Mouse (Mus musculus) liver, embryonic 11.5 days (tissue): ENCODE measurements around the gene Telo2. TPM values are rescaled to one million over a fixed set of nuclear protein-coding genes. Genes with fewer than 3 reads are reported as not detected.

ENCODE experiments used
- ATAC-seq: fragments of 200-750 bp; cut with Nextera tagmentation; replicated peaks from 2 replicates; pipeline ENCODE4 v1.8.0; 2017; ENCODE audit warnings: moderate number of reproducible peaks, mild to moderate bottlenecking, moderate TSS enrichment, moderate library complexity; ENCODE audit not compliant: low FRiP score
- DNase-seq: peaks from one replicate; pipeline ENCODE4 v3.0.0-alpha.2; 2017; ENCODE audit warnings: low spot score
- H3K27ac ChIP-seq: fragments of 300-500 bp; sonication (generic); 2 replicates; pipeline ENCODE4 v1.5.1; 2014; ENCODE audit warnings: mild to moderate bottlenecking, low read depth, low read length, control low read depth
- H3K27me3 ChIP-seq: fragments of 300-500 bp; sonication (generic); replicated peaks from 2 replicates; pipeline ENCODE4 v1.6.1; 2014; ENCODE audit warnings: low read length, mixed read lengths; ENCODE audit not compliant: control insufficient read depth, insufficient read depth
- H3K36me3 ChIP-seq: fragments of 300-500 bp; sonication (generic); 2 replicates; pipeline ENCODE4 v1.6.1; 2014; ENCODE audit warnings: mild to moderate bottlenecking, low read length, moderate library complexity, mixed read lengths; ENCODE audit not compliant: control insufficient read depth, insufficient read depth
- H3K4me1 ChIP-seq: fragments of 300-500 bp; sonication (generic); replicated peaks from 2 replicates; pipeline ENCODE4 v1.6.1; 2014; ENCODE audit warnings: low read length, mixed read lengths; ENCODE audit not compliant: control insufficient read depth, insufficient read depth
- H3K4me2 ChIP-seq: fragments of 300-500 bp; sonication (generic); 2 replicates; pipeline ENCODE4 v1.6.1; 2014; ENCODE audit warnings: mild to moderate bottlenecking, control low read depth, moderate library complexity
- H3K4me3 ChIP-seq: fragments of 300-500 bp; sonication (generic); 2 replicates; pipeline ENCODE4 v1.5.1; 2014; ENCODE audit warnings: low read depth, low read length, control low read depth
- H3K9ac ChIP-seq: fragments of 300-500 bp; sonication (generic); 2 replicates; pipeline ENCODE4 v1.6.1; 2014; ENCODE audit warnings: low read depth, low read length, control low read depth
- H3K9me3 ChIP-seq: fragments of 300-500 bp; sonication (generic); 2 replicates; pipeline ENCODE4 v1.6.1; 2016; ENCODE audit warnings: low read length, inconsistent platforms, mixed read lengths; ENCODE audit not compliant: control insufficient read depth
- WGBS: fragments of 180-500 bp; shearing (Covaris S2); extraction: QIAGEN DNeasy Blood & Tissue Kit; methylation state at CpG from one replicate; pipeline ENCODE4 v1.1.7; 2014; 5-methylcytosine and 5-hydroxymethylcytosine counted together
- polyA plus RNA-seq: library from polyadenylated mRNA; unstranded; fragments of >200 nt; fragmentation: Nextera tagmentation; extraction: Ambion mirVana; gene quantifications from 2 replicates; pipeline ENCODE4 v1.2.1, GENCODE M21; 2014

Gene Telo2
- polyA plus RNA-seq, 1 experiment from 2014 or later = 49.6 TPM

DNA sequence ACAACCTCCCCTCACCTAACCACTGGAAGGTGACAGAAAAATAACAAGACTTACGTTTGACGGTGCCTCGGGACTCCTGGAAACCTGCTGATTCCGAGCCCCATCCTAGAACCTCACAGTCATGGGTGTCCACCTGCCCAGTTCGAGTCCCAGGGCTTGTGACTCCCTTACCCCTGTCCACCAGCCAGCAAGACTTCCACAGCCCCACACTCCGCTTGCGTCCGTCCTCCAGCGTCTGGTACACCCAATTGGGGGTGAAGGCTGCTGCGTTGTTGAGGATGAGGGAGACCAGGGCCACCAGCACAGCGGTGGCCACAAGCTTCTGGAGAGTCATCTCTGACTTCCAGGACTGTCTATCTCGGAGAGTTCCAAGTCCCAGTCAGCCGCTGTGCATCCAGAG, 35.6 kb downstream of the Telo2 start:
- DNase-seq (no peak), ATAC-seq (no peak)
- H3K4me1 ChIP-seq = peaks cover 13% of the 10 kb centered on the region
- peak overlapping the region; percentile 74 for H3K27ac ChIP-seq
- H3K36me3 ChIP-seq = no peaks in the 10 kb centered on the region; the same call in 1 of the 2 replicates
- 78% methylated on average over 13 of the region's 13 CpGs for WGBS
- no peaks in the 10 kb centered on the region for H3K9me3 ChIP-seq
- peak overlapping the region; percentile 33 for H3K4me3 ChIP-seq
- H3K4me2 ChIP-seq = peak overlapping the region; percentile 6
- peak overlapping the region; percentile 21; the same call in 1 of the 2 replicates for H3K9ac ChIP-seq
- H3K27me3 ChIP-seq = no peaks in the 10 kb centered on the region

DNA sequence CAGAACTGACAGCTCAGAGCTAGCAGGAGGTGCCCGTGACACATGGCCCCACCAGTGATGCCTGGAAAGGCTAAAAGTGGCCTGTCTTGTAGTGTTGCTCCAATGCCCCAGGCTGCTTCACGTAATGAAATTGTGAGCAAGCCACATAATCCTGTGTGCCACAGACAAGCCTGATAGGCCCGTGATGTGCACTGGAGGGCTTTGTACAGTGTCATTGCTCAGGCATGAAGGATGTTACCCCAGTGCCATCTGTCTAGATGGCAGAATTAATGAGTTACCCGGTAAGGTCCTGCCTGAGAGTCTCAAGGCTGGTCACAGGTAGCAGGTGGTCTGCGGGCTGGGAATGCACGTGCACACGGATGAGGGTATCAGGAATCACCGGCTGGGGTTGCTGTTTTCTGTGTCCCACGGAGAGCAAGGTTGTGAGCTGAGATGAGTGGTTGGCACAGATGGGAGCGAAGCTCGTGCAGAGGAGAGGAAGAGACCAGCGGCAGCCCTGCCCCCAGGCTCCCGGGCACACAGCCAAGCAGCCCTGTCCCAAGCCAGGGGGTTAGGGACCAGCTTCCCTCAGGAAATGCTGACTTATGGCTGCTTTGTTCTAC, 37.9 kb downstream of the Telo2 start:
- Histone ChIP-seq H3K4me1 (peaks cover 7% of the 10 kb centered on the region), H3K9me3 (no peaks in the 10 kb centered on the region), H3K27me3 (no peaks in the 10 kb centered on the region), H3K9ac (no peak overlapping the region), H3K4me2 (peak overlapping the region; percentile 30), H3K27ac (0 out of 2 replicates have a peak overlapping the region, but pooled peaks have one; percentile 32), H3K36me3 (no peaks in the 10 kb centered on the region; the same call in 1 of the 2 replicates), H3K4me3 (no peak overlapping the region)
- WGBS = 80% methylated on average over 13 of the region's 13 CpGs
- DNase-seq (no peak), ATAC-seq (no peak)

GRCm38 (mm10) chr17:25076906-25077305, 38.9 kb downstream of the Telo2 start:
- no peak overlapping the region for H3K9ac ChIP-seq
- H3K36me3 ChIP-seq = no peaks in the 10 kb centered on the region; the same call in 1 of the 2 replicates
- no peak overlapping the region for H3K27ac ChIP-seq
- no peak overlapping the region for H3K4me2 ChIP-seq
- ATAC-seq = no peak
- H3K4me3 ChIP-seq = no peak overlapping the region
- no peak for DNase-seq
- peaks cover 3% of the 10 kb centered on the region for H3K4me1 ChIP-seq
- no peaks in the 10 kb centered on the region for H3K9me3 ChIP-seq
- no peaks in the 10 kb centered on the region for H3K27me3 ChIP-seq
- 91% methylated on average over 4 of the region's 4 CpGs for WGBS

- peaks cover 6% of the 10 kb centered on the region for H3K4me1 ChIP-seq
- ATAC-seq = no peak
- no peak for DNase-seq
- no peaks in the 10 kb centered on the region for H3K27me3 ChIP-seq
- no peak overlapping the region for H3K4me3 ChIP-seq
- 47% methylated on average over 2 of the region's 2 CpGs for WGBS
- no peaks in the 10 kb centered on the region for H3K36me3 ChIP-seq
- H3K4me2 ChIP-seq = no peak overlapping the region
- H3K9me3 ChIP-seq = no peaks in the 10 kb centered on the region
- peak overlapping the region; percentile 56 for H3K27ac ChIP-seq
- H3K9ac ChIP-seq = no peak overlapping the region
Observed at GRCm38 (mm10) chr17:25068690-25069089, 47.1 kb downstream of the Telo2 start.

GRCm38 (mm10) chr17:25067442-25067851, 48.3 kb downstream of the Telo2 start:
- Histone ChIP-seq H3K4me3 (no peak overlapping the region), H3K27me3 (no peaks in the 10 kb centered on the region), H3K9me3 (no peaks in the 10 kb centered on the region), H3K27ac (no peak overlapping the region), H3K9ac (no peak overlapping the region), H3K4me1 (peaks cover 6% of the 10 kb centered on the region), H3K4me2 (no peak overlapping the region), H3K36me3 (no peaks in the 10 kb centered on the region)
- no peak for ATAC-seq
- DNase-seq = no peak
- 50% methylated on average over 8 of the region's 8 CpGs for WGBS

GRCm38 (mm10) chr17:25066595-25066994, 49.2 kb downstream of the Telo2 start:
- H3K27ac ChIP-seq = peak overlapping the region; percentile 36; the same call in 1 of the 2 replicates
- no peak for ATAC-seq

DNA sequence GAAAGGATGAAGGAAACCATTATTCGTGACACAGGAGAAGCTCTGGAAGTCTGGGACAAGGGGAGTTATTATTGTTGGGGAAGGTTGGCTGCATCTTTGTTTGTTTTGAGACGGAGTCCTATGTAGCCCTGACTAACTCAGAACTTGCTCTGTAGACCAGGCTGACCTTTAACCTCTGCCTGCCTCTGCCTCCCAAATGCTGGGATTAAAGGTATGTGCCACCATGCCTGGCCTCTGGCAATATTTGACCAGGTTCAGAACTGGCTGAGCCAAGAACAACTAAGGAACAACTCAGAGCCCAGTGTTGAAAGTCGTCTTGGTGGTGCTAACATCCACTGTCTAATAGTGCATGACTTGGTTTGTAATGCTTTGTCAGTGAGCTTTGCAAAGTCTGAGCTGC, 50.6 kb downstream of the Telo2 start:
- H3K4me3 ChIP-seq = no peak overlapping the region
- DNase-seq (no peak), ATAC-seq (no peak)
- H3K9me3 ChIP-seq = no peaks in the 10 kb centered on the region
- H3K9ac ChIP-seq = no peak overlapping the region
- WGBS = 74% methylated on average over 3 of the region's 3 CpGs
- peaks cover 6% of the 10 kb centered on the region for H3K4me1 ChIP-seq
- no peak overlapping the region for H3K4me2 ChIP-seq
- no peaks in the 10 kb centered on the region; the same call in 1 of the 2 replicates for H3K36me3 ChIP-seq
- H3K27ac ChIP-seq = no peak overlapping the region
- no peaks in the 10 kb centered on the region for H3K27me3 ChIP-seq

More at GRCm38 (mm10) chr17:25066595-25066994, 49.2 kb downstream of the Telo2 start:
- Histone ChIP-seq H3K36me3 (no peaks in the 10 kb centered on the region; the same call in 1 of the 2 replicates), H3K4me3 (no peak overlapping the region), H3K9me3 (no peaks in the 10 kb centered on the region), H3K4me1 (peaks cover 6% of the 10 kb centered on the region), H3K9ac (no peak overlapping the region), H3K27me3 (no peaks in the 10 kb centered on the region), H3K4me2 (no peak overlapping the region)
- no peak for DNase-seq
- WGBS = 91% methylated on average over 7 of the region's 7 CpGs

DNA sequence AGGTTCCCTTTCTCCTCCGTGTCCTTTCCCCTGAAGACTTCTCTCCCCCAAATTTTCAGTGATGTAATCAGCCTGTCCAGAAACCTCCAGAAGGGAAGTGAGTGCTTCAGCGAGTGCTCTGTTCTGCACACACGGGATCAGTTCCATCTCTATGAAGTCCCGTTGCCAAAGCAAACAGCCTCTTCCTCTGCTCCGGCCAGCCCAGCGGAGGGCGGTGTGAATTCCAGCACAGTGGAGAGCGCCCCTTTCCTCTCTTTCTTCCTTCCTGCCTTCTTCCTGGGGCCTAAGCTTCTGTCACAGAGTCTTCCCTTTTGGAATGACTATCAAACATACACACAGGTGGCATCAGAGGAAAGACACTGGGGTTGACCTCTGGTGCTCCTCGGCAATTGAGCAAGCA, 51.4 kb downstream of the Telo2 start:
- Histone ChIP-seq H3K4me1 (peaks cover 6% of the 10 kb centered on the region), H3K9me3 (no peaks in the 10 kb centered on the region), H3K27ac (no peak overlapping the region), H3K9ac (no peak overlapping the region), H3K4me3 (no peak overlapping the region), H3K27me3 (no peaks in the 10 kb centered on the region), H3K4me2 (no peak overlapping the region), H3K36me3 (no peaks in the 10 kb centered on the region; the same call in 1 of the 2 replicates)
- ATAC-seq (no peak), DNase-seq (no peak)
- WGBS = 60% methylated on average over 9 of the region's 9 CpGs

DNA sequence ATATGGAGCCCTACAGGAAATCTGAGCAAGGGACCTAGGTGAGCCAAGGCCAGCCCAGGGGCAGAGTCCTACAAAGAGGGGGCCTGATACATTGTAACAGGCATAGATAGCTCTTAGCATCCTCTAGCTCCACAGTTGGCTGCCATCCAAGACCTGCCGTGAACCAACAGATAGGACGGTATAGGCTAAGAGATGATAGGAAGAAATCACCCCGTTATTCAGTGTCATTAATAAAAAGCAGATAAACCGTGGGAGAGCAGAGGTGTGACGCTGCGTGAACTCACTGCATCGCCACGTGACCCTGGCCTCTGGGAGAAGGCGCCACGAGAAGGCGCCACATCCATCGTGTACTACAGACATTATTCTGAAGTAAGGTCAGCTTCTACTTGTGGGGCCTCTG, 51.9 kb downstream of the Telo2 start:
- DNase-seq = no peak
- Histone ChIP-seq H3K4me1 (peaks cover 6% of the 10 kb centered on the region), H3K4me3 (no peak overlapping the region), H3K9me3 (no peaks in the 10 kb centered on the region), H3K27ac (no peak overlapping the region), H3K9ac (no peak overlapping the region), H3K4me2 (no peak overlapping the region), H3K27me3 (no peaks in the 10 kb centered on the region), H3K36me3 (no peaks in the 10 kb centered on the region; the same call in 1 of the 2 replicates)
- WGBS = 76% methylated on average over 12 of the region's 12 CpGs
- ATAC-seq = no peak
